Mouse (Mus musculus): ENCODE measurements around the gene Eapp. TPM values are rescaled to one million over a fixed set of nuclear protein-coding genes. Genes with fewer than 3 reads are reported as not detected.
"Not testable (repeated sequence)": the region's sequence is repeated elsewhere in the genome, so short reads cannot be mapped to it uniquely, and the experiment has no call there.

Eapp gene
- total RNA-seq (2017), result 63.1 to 85.9 TPM (median 71.5 TPM) in 3 replicates

DNA sequence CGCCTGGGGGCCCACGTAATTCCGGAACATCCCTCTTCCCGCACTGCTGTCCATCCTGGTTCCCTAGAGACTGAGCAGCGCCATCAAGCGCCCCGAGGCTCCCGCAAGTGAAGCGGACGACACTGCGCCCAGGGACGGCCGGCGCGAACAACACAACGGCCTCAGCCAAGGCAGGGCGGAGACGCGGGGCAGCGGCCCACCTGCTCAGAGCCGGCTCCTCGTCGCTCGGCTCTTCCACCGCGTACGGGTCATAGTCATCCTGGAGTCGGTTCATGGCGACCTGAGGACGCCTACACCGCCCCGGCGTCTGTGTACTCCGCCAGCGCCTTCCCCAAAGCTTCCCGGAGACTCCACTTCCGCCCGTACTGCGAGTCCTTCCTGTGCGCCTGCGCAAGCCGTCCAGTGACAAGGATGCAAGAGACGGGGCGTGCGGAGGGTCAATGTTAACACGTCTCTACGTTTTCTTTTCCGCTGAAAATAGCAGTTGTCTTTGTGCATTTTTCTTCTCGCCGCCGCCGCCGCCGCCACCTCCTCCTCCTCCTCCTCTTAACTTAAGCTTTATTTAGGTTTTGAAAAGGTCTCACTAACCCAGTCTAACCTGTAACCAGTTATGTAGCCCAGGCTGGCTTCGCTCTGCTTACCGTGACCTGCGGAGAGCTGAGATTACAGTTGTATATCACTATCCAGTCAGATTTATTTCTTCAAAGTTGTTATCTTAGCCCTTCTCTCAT, at the start of gene Eapp:
TSS of gene Eapp (minus strand) at position 387 of the 731 bp plus-strand sequence.
- ATAC-seq (replicated peaks; ENCODE audit: insufficient number of reproducible peaks, low FRiP score, low TSS enrichment, poor library complexity, severe bottlenecking), result peak; percentile 87

GRCm38 (mm10) chr12:54738661-54739243, 43.1 kb upstream of the Eapp start:
- peak; percentile 37; the same call in 1 of the 2 replicates for ATAC-seq (replicated peaks; ENCODE audit: insufficient number of reproducible peaks, low FRiP score, low TSS enrichment, poor library complexity, severe bottlenecking)

DNA sequence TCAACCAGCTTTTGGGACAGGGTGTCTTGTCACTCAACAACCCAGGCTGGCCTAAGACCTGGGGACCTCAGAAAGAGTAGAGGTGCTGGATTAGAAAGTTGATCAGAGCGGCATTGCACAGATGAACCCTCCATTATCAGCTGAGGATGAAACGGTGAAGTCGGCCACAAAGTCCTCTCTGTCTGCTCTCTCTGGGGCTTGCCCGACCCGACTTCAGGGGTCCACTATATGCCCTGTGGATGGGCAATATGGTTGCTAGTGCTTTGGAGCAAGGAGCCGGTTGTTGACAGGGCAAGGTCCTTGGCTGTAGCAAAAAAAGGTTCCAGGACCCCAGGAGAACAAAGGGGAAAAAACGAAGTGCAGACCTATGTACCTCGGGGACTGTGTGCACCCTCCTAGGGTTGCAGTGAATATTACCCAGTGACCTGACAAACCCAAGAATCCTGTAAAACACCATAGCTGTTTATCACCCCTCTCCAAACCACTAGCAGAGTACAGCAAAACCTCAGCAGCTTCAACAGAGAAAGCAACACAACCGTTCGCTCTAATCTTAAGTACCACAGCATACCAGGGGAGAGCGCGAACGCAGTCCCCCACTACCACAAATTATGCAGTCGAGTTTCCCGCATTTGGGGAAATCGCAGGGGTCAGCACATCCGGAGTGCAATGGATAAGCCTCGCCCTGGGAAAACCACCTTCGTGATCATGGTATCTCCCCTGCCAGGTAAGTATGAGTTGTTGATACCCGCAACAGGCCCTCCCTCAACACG, 42.4 kb upstream of the Eapp start:
- ATAC-seq (replicated peaks; ENCODE audit: insufficient number of reproducible peaks, low FRiP score, low TSS enrichment, poor library complexity, severe bottlenecking), result peak; percentile 42

DNA sequence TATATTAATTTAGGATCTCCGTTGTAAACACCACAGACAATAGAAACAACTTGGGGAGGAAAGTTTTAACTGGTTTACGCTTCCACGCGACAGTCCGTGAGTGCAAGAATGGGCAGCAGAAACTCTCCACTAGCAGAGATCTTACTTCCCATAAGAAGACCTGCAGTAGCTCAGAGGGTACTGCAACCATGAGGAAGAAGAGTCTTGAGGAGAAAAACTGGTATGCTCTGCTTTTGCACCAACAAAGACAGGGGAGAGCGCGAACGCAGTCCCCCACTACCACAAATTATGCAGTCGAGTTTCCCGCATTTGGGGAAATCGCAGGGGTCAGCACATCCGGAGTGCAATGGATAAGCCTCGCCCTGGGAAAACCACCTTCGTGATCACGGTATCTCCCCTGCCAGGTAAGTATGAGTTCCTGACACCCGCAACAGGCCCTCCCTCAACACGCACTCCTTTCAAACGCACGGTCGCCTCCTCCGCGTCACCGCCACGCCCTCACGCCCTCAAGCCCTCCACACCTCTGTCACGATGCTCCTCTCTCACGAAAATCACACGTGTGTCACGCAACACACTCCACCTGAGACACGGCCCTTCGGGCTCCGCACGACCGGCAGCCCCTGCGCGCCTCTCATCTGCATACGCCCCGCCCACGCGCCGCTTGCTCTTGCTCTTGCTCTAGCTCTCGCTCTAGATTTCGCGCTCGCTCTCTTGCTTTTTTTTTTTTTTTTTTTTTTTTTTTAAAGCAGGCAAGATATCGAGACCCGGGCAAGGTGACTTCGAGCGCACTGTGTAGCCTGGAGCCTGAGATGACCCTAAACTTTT, 38.8 kb upstream of the Eapp start:
- ATAC-seq (replicated peaks; ENCODE audit: insufficient number of reproducible peaks, low FRiP score, low TSS enrichment, poor library complexity, severe bottlenecking), result peak; percentile 57

DNA sequence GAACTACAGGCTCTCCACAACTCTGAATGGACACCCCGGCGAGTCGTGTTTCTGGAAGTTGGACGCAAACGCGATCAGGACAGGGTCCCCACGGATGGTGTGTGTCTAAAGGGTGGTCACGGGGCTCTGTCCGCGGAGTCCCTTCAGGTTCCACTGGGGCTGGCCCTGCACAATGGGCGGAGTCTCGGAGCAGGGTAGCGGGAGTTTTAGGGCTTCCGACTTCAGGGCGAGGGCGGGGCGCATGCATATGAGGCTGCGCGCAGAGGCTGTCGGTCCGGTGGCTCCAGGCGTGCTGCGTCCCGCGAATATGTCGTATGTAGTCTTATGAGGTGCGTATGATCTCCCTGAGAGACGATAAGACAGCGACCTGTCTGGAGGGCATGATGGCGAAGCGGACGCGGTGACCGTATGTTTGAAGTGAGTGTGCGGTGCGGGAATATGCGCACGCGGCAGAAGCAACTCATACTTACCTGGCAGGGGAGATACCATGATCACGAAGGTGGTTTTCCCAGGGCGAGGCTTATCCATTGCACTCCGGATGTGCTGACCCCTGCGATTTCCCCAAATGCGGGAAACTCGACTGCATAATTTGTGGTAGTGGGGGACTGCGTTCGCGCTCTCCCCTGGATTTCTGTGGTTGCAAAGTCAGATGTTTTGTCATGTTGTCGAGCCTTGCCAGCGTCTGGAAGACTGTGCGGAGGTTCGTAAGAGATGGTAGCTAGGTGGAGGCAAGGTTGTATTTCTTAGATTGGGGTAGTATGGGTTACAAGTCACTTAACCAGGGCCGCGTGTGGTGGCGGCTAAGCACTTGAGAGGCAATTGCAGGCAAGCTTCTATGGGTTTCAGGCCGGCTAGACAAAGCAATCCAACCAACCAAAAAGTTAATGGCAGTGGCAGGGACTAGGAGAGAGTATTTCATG, 33.7 kb upstream of the Eapp start:
- peak; percentile 97 for ATAC-seq (replicated peaks; ENCODE audit: insufficient number of reproducible peaks, low FRiP score, low TSS enrichment, poor library complexity, severe bottlenecking)

GRCm38 (mm10) chr12:54718871-54719786, 23.4 kb upstream of the Eapp start:
- peak; percentile 98 for ATAC-seq (replicated peaks; ENCODE audit: insufficient number of reproducible peaks, low FRiP score, low TSS enrichment, poor library complexity, severe bottlenecking)

- not testable (repeated sequence) for ATAC-seq (replicated peaks; ENCODE audit: insufficient number of reproducible peaks, low FRiP score, low TSS enrichment, poor library complexity, severe bottlenecking)
Measured at GRCm38 (mm10) chr12:54717516-54717915, 21.8 kb upstream of the Eapp start.

DNA sequence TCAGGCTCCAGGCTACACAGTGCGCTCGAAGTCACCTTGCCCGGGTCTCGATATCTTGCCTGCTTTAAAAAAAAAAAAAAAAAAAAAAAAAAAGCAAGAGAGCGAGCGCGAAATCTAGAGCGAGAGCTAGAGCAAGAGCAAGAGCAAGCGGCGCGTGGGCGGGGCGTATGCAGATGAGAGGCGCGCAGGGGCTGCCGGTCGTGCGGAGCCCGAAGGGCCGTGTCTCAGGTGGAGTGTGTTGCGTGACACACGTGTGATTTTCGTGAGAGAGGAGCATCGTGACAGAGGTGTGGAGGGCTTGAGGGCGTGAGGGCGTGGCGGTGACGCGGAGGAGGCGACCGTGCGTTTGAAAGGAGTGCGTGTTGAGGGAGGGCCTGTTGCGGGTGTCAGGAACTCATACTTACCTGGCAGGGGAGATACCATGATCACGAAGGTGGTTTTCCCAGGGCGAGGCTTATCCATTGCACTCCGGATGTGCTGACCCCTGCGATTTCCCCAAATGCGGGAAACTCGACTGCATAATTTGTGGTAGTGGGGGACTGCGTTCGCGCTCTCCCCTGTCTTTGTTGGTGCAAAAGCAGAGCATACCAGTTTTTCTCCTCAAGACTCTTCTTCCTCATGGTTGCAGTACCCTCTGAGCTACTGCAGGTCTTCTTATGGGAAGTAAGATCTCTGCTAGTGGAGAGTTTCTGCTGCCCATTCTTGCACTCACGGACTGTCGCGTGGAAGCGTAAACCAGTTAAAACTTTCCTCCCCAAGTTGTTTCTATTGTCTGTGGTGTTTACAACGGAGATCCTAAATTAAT, 18.3 kb upstream of the Eapp start:
- peak; percentile 57 for ATAC-seq (replicated peaks; ENCODE audit: insufficient number of reproducible peaks, low FRiP score, low TSS enrichment, poor library complexity, severe bottlenecking)

- peak; percentile 44 for ATAC-seq (replicated peaks; ENCODE audit: insufficient number of reproducible peaks, low FRiP score, low TSS enrichment, poor library complexity, severe bottlenecking)
Measured at GRCm38 (mm10) chr12:54710494-54710879, 14.8 kb upstream of the Eapp start.

- peak; percentile 37 for ATAC-seq (replicated peaks; ENCODE audit: insufficient number of reproducible peaks, low FRiP score, low TSS enrichment, poor library complexity, severe bottlenecking)
Measured at GRCm38 (mm10) chr12:54709691-54710493, 14.2 kb upstream of the Eapp start.

DNA sequence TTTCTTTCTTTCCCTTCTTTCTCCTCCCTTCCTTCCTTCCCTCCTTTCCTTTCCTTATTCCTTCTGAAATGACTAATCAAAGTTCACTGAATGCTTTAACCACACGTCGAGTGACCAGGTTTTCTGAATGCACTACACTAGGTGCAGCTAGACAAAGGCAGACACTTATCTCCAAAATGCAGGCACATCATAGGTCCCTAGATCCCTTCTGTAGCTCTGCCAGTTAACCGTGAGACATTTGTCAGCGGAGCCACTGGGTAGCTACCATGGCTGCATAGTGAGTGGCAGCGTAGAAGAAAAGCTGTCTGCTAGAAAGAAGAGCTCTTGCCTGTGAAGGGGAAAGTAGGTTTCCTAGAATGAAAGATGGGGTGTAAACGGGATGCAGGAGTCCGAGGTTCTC, 3.7 kb upstream of the Eapp start:
- ATAC-seq (replicated peaks; ENCODE audit: insufficient number of reproducible peaks, low FRiP score, low TSS enrichment, poor library complexity, severe bottlenecking), result no peak

DNA sequence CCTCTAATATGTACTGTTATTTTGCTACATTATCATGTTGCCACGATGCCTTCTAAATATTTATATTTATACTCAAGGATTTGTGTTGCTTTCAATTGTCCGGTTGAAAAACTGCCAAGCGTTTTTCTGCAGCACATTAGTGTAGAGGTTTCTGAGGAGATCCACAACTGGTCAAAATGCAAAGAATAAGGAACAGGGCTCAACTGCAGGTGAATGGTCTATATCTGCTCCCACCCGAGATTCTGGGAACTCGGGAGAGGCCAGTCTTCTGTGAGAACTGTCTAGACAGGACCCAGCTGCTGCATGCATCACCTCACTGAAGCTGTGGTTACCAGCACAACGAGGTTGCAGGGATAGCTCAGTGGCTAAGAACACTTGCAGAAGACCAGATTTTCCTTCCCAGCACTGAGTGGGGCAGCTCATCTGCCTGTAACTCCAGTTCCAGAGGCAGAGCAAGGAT, 2.1 kb upstream of the Eapp start:
- no peak for ATAC-seq (replicated peaks; ENCODE audit: insufficient number of reproducible peaks, low FRiP score, low TSS enrichment, poor library complexity, severe bottlenecking)

DNA sequence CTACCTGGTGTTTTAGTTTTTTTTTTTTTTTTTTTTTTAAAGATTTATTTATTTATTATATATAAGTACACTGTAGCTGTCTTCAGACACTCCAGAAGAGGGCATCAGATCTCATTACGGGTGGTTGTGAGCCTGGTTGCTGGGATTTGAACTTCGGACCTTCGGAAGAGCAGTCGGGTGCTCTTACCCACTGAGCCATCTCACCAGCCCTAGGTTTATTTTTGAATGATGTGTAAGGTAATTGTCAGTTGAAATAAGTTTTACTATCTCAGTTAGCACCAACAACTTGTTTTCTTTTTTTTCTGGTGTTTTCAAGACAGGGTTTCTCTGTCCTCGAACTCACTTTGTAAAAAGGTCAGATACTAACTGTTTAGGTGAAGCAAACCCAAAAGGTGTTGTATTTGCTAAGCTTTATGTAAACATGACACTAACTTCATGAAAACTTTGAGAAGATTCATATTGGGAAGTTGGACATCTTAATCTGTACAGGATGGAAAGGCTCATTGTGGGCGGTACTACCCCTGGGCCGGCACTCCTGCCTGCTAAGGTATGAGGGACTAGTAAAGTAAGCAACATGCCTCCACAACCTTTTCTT, 1.4 kb upstream of the Eapp start:
- no peak for ATAC-seq (replicated peaks; ENCODE audit: insufficient number of reproducible peaks, low FRiP score, low TSS enrichment, poor library complexity, severe bottlenecking)

DNA sequence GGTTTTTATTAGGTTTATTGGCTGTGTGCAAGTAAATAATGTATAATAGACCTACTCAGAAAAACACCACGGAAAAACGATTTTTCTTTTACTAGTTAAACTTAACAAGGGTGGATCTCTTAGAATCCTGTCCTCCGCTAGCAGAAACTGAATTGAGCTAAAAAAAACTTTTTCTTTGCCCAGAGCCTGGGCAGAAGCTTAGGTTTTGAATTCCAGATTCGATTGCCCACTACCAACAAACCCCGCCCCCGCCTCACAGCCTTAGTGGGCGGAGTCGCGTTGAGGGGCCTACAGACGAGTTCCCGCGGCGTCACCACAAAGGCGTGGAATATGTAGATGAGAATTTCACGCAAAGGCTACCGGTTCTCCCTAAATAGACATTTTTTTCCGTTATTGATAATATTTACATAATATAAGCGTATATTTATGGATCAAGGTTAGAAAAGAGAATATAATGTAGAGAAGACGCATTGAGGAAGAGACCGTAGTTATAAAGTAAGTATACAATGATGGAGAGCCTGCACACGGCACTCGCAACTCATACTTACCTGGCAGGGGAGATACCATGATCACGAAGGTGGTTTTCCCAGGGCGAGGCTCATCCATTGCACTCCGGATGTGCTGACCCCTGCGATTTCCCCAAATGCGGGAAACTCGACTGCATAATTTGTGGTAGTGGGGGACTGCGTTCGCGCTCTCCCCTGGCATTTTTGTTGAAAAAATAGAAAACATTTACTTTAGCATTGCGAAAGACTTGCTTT, 725 bp upstream of the Eapp start:
- peak; percentile 73 for ATAC-seq (replicated peaks; ENCODE audit: insufficient number of reproducible peaks, low FRiP score, low TSS enrichment, poor library complexity, severe bottlenecking)
